Mouse (Mus musculus) lung, postnatal 10 days (tissue): Measurements from ENCODE around the gene Pde5a.

ENCODE experiments used
- DNase-seq: peaks from one replicate; pipeline ENCODE4 v3.0.0; 2021

Pde5a gene

GRCm38 (mm10) chr3:122766930-122767329, 38.2 kb downstream of the Pde5a start:
- DNase-seq = no peak

- no peak for DNase-seq
Measured at GRCm38 (mm10) chr3:122767841-122768240, 39.1 kb downstream of the Pde5a start.

- DNase-seq = no peak
Measured at GRCm38 (mm10) chr3:122781417-122781816, 52.7 kb downstream of the Pde5a start.

GRCm38 (mm10) chr3:122784245-122784644, 55.5 kb downstream of the Pde5a start:
- DNase-seq = no peak

- DNase-seq = no peak
Measured at GRCm38 (mm10) chr3:122788314-122788713, 59.6 kb downstream of the Pde5a start.

- DNase-seq = no peak
Measured at GRCm38 (mm10) chr3:122789544-122789943, 60.8 kb downstream of the Pde5a start.

- no peak for DNase-seq
Measured at GRCm38 (mm10) chr3:122800050-122800449, 71.3 kb downstream of the Pde5a start.

GRCm38 (mm10) chr3:122800553-122801435, 72.0 kb downstream of the Pde5a start:
- peak; percentile 19 for DNase-seq

- no peak for DNase-seq
Measured at GRCm38 (mm10) chr3:122801436-122802221, 72.9 kb downstream of the Pde5a start.

- DNase-seq = no peak
Measured at GRCm38 (mm10) chr3:122807313-122807712, 78.6 kb downstream of the Pde5a start.

GRCm38 (mm10) chr3:122810090-122810863, 81.5 kb downstream of the Pde5a start:
- no peak for DNase-seq

GRCm38 (mm10) chr3:122810986-122811385, 82.2 kb downstream of the Pde5a start:
- DNase-seq = no peak

GRCm38 (mm10) chr3:122814531-122814930, 85.8 kb downstream of the Pde5a start:
- DNase-seq = peak; percentile 67

- no peak for DNase-seq
Measured at GRCm38 (mm10) chr3:122818282-122818681, 89.5 kb downstream of the Pde5a start.

GRCm38 (mm10) chr3:122820700-122821099, 92.0 kb downstream of the Pde5a start:
- DNase-seq = no peak

- DNase-seq = no peak
Measured at GRCm38 (mm10) chr3:122828270-122829058, 99.7 kb downstream of the Pde5a start.

- DNase-seq = peak; percentile 35
Measured at GRCm38 (mm10) chr3:122834519-122834918, 105.8 kb downstream of the Pde5a start.

GRCm38 (mm10) chr3:122835097-122835850, 106.5 kb downstream of the Pde5a start:
- peak; percentile 43 for DNase-seq

GRCm38 (mm10) chr3:122837639-122838038, 108.9 kb downstream of the Pde5a start:
- no peak for DNase-seq

GRCm38 (mm10) chr3:122848410-122849034, 119.8 kb downstream of the Pde5a start:
- DNase-seq = no peak

GRCm38 (mm10) chr3:122855149-122855548, 126.4 kb downstream of the Pde5a start:
- DNase-seq = no peak
